Mouse (Mus musculus) neutrophil, adult 5-6 weeks (primary cell): ENCODE measurements around the gene Vstm2a. TPM values are rescaled to one million over a fixed set of nuclear protein-coding genes. Genes with fewer than 3 reads are reported as not detected.

ENCODE experiments used
- ATAC-seq: fragments of 151-379, 151-347 bp; 2 replicates; pipeline ENCODE4 v1.8.0; 2017; ENCODE audit warnings: mild to moderate bottlenecking, moderate TSS enrichment; ENCODE audit not compliant: insufficient number of reproducible peaks, poor library complexity, low FRiP score, severe bottlenecking; ENCODE audit errors: extremely low read depth
- total RNA-seq: library from RNA; stranded (forward); fragments of 200-1000 nt; gene quantifications from 2 replicates; pipeline ENCODE4 v1.2.3, GENCODE M21; 2017

Gene Vstm2a
- total RNA-seq, 1 experiment from 2014 or later = not detected

DNA sequence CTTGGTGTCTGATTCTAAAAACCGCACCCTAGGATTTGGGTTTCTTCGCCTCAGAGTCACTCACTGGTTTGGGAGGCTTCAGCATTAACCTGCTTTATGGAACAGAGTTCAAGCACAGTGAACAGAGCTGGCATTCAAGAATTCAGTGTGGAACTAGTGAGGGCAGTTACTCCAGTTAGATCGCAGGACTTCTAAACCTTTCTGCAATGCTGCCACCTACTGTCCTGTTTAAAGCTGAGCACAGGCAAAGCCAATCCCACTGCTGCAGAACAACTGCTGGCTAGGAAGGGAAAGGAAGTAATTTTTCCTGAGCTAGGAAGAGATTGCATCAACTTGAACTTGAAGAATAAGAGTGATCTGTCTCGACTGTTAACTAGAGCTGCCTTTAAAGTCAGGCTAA is 155.1 kb downstream of the Vstm2a start:
- ATAC-seq = no peak

DNA sequence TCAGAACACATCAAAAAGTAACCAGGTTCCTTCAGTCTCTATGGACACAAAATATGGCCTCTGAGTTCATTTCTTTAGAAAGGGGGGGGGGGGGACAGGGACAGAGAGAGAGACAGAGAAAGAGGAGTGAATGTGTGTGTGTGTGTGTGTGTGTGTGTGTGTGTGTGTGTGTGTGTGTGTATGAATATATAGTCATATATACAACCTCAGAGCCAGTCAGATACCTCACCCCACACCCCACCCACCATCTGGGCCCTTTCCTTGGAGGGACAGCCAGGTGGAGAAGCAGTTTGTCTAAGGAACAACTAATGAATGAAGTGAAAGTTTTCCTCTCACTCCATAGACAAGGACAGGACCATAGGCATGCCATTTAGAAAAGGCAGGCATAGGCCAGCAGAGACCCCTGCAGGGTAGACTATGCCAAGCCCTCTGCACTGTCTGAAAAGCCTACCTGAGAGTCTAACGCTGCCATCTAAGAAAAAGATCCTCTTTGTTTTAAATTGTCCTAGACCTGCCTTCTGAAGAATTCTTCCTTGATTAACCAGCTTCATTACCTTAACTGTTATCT is 155.6 kb downstream of the Vstm2a start:
- ATAC-seq = no peak

DNA sequence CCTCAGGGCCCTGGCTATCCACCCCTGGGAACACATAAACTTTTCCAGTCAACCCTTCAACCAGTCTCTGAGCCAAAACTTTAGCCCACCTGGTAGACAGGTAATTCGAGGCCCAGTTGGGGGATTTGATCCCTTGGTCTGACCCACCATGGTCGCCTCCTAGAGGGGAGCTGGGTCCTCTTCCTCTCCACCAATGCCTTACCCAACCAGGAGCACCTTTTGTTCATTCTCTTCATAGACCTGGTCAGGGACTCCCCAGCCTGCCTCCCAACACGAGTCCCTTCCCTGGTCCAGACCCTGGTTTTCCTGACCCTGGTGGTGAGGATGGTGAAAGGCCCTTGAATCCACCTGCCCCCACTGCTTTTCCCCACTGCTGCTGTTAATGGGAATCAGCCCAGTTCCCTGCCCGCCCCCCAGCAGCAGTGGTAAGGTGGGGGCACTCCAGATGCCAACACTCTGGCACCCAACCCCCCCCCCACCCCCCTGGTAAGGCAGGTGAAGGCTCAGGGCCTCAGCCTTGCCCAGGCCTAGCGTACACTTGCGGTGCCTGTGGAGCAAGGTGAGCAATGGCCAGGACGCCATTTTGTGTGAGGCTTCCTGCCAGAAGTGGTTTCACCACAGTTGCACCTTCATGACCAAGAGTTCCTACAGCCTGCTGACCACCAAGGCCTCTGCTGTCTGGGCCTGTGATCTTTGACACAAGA is 182.2 kb downstream of the Vstm2a start:
- ATAC-seq = no peak
